Mouse (Mus musculus): Measurements from ENCODE around the gene Olfr1377. TPM values are rescaled to one million over a fixed set of nuclear protein-coding genes. Genes with fewer than 3 reads are reported as not detected.
A peak's percentile ranks its signal among the peaks of the same experiment; 100 is the strongest.

Olfr1377 gene
- polyA plus RNA-seq (2015; fragmentation: Nextera tagmentation; extraction: Ambion mirVana): not detected in 2 replicates

GRCm38 (mm10) chr11:50981667-50982066 is at the start of gene Olfr1377:
Olfr1377 (plus strand) TSS chr11:50981967.
- Histone ChIP-seq H3K9ac (no peak within 1 kb of the TSS), H3K4me1 (replicated peaks) (no peaks in the 10 kb centered on the region), H3K4me3 (no peak within 1 kb of the TSS), H3K27me3 (no peaks in the 10 kb centered on the region), H3K27ac (replicated peaks) (no peak within 1 kb of the TSS), H3K9me3 (no peaks in the 10 kb centered on the region), H3K4me2 (no peak within 1 kb of the TSS), H3K36me3 (no peaks in the 10 kb centered on the region)
- 69% methylated on average over 5 of the region's 5 CpGs for WGBS
- ATAC-seq (ENCODE audit: low read depth): no peak

GRCm38 (mm10) chr11:50932040-50932439 is 49.7 kb upstream of the Olfr1377 start:
- Histone ChIP-seq H3K9ac (0 out of 2 replicates have a peak overlapping the region, but pooled peaks have one; percentile 84), H3K4me3 (peak overlapping the region; percentile 60), H3K27ac (replicated peaks) (peak overlapping the region; percentile 70), H3K4me1 (replicated peaks) (peaks cover 13% of the 10 kb centered on the region), H3K27me3 (no peaks in the 10 kb centered on the region), H3K4me2 (peak overlapping the region; percentile 90), H3K9me3 (no peaks in the 10 kb centered on the region), H3K36me3 (no peaks in the 10 kb centered on the region; the same call in 1 of the 2 replicates)
- ATAC-seq (ENCODE audit: low read depth): peak; percentile 63
- WGBS: 75% methylated on average over 1 of the region's 1 CpGs

- no peak for ATAC-seq (ENCODE audit: low read depth)
- Histone ChIP-seq H3K4me3 (no peak overlapping the region), H3K9me3 (no peaks in the 10 kb centered on the region), H3K4me1 (replicated peaks) (no peaks in the 10 kb centered on the region), H3K27ac (replicated peaks) (no peak overlapping the region), H3K27me3 (no peaks in the 10 kb centered on the region), H3K4me2 (no peak overlapping the region), H3K36me3 (no peaks in the 10 kb centered on the region), H3K9ac (no peak overlapping the region)
- WGBS: 79% methylated on average over 8 of the region's 8 CpGs
Measured at GRCm38 (mm10) chr11:50938435-50938834, 43.3 kb upstream of the Olfr1377 start.

- no peaks in the 10 kb centered on the region for H3K9me3 ChIP-seq
- no peak overlapping the region for H3K4me3 ChIP-seq
- H3K36me3 ChIP-seq: no peaks in the 10 kb centered on the region
- H3K27me3 ChIP-seq: no peaks in the 10 kb centered on the region
- no peak overlapping the region for H3K27ac ChIP-seq (replicated peaks)
- ATAC-seq (ENCODE audit: low read depth): peak; percentile 63
- H3K4me1 ChIP-seq (replicated peaks): no peaks in the 10 kb centered on the region
- H3K4me2 ChIP-seq: no peak overlapping the region
- H3K9ac ChIP-seq: no peak overlapping the region
- 36% methylated on average over 14 of the region's 14 CpGs for WGBS
Measured at GRCm38 (mm10) chr11:50939621-50940366, 42.0 kb upstream of the Olfr1377 start.

- Histone ChIP-seq H3K4me1 (replicated peaks) (no peaks in the 10 kb centered on the region), H3K9me3 (no peaks in the 10 kb centered on the region), H3K36me3 (no peaks in the 10 kb centered on the region), H3K4me2 (no peak overlapping the region), H3K9ac (no peak overlapping the region), H3K27ac (replicated peaks) (no peak overlapping the region), H3K27me3 (no peaks in the 10 kb centered on the region), H3K4me3 (no peak overlapping the region)
- no peak for ATAC-seq (ENCODE audit: low read depth)
- 72% methylated on average over 12 of the region's 12 CpGs for WGBS
Measured at GRCm38 (mm10) chr11:50942386-50942785, 39.4 kb upstream of the Olfr1377 start.

- ATAC-seq (ENCODE audit: low read depth): no peak
- no peak within 1 kb of the TSS for H3K4me2 ChIP-seq
- H3K9ac ChIP-seq: no peak within 1 kb of the TSS
- no peaks in the 10 kb centered on the region for H3K9me3 ChIP-seq
- H3K27me3 ChIP-seq: no peaks in the 10 kb centered on the region
- H3K4me1 ChIP-seq (replicated peaks): no peaks in the 10 kb centered on the region
- WGBS: 80% methylated on average over 14 of the region's 14 CpGs
- H3K4me3 ChIP-seq: no peak within 1 kb of the TSS
- H3K27ac ChIP-seq (replicated peaks): no peak within 1 kb of the TSS
- no peaks in the 10 kb centered on the region for H3K36me3 ChIP-seq
Measured at GRCm38 (mm10) chr11:50943506-50943905, 38.3 kb upstream of the Olfr1377 start, which contains the start of gene 4933414I15Rik. 4933414I15Rik (minus strand) TSS chr11:50943765.

- no peaks in the 10 kb centered on the region for H3K27me3 ChIP-seq
- H3K9me3 ChIP-seq: no peaks in the 10 kb centered on the region
- H3K27ac ChIP-seq (replicated peaks): no peak overlapping the region
- no peak overlapping the region for H3K4me3 ChIP-seq
- no peak overlapping the region for H3K4me2 ChIP-seq
- no peak overlapping the region for H3K9ac ChIP-seq
- H3K4me1 ChIP-seq (replicated peaks): no peaks in the 10 kb centered on the region
- no peaks in the 10 kb centered on the region for H3K36me3 ChIP-seq
- no peak for ATAC-seq (ENCODE audit: low read depth)
- WGBS: 80% methylated on average over 14 of the region's 14 CpGs
Measured at GRCm38 (mm10) chr11:50952290-50952689, 29.5 kb upstream of the Olfr1377 start.

- no peaks in the 10 kb centered on the region for H3K27me3 ChIP-seq
- no peak within 1 kb of the TSS for H3K4me3 ChIP-seq
- no peak within 1 kb of the TSS for H3K4me2 ChIP-seq
- no peak for ATAC-seq (ENCODE audit: low read depth)
- no peak within 1 kb of the TSS for H3K9ac ChIP-seq
- no peak within 1 kb of the TSS for H3K27ac ChIP-seq (replicated peaks)
- no peaks in the 10 kb centered on the region for H3K4me1 ChIP-seq (replicated peaks)
- no peaks in the 10 kb centered on the region for H3K9me3 ChIP-seq
- H3K36me3 ChIP-seq: no peaks in the 10 kb centered on the region
- 65% methylated on average over 6 of the region's 6 CpGs for WGBS
Measured at GRCm38 (mm10) chr11:50953665-50954064, 28.1 kb upstream of the Olfr1377 start, which contains the start of gene Prop1. Prop1 (minus strand) TSS chr11:50953765.

GRCm38 (mm10) chr11:50964886-50965285 is 16.9 kb upstream of the Olfr1377 start:
- WGBS: 88% methylated on average over 2 of the region's 2 CpGs
- no peak for ATAC-seq (ENCODE audit: low read depth)
- Histone ChIP-seq H3K4me2 (no peak overlapping the region), H3K9me3 (no peaks in the 10 kb centered on the region), H3K9ac (no peak overlapping the region), H3K36me3 (no peaks in the 10 kb centered on the region), H3K27me3 (no peaks in the 10 kb centered on the region), H3K27ac (replicated peaks) (no peak overlapping the region), H3K4me3 (no peak overlapping the region), H3K4me1 (replicated peaks) (no peaks in the 10 kb centered on the region)

- H3K9ac ChIP-seq: no peak within 1 kb of the TSS
- no peak within 1 kb of the TSS for H3K4me2 ChIP-seq
- H3K27me3 ChIP-seq: no peaks in the 10 kb centered on the region
- H3K9me3 ChIP-seq: no peaks in the 10 kb centered on the region
- WGBS: 86% methylated on average over 11 of the region's 11 CpGs
- H3K4me3 ChIP-seq: no peak within 1 kb of the TSS
- no peak within 1 kb of the TSS for H3K27ac ChIP-seq (replicated peaks)
- H3K36me3 ChIP-seq: no peaks in the 10 kb centered on the region
- no peaks in the 10 kb centered on the region for H3K4me1 ChIP-seq (replicated peaks)
- no peak for ATAC-seq (ENCODE audit: low read depth)
Measured at GRCm38 (mm10) chr11:50966230-50966629, 15.5 kb upstream of the Olfr1377 start, which contains the start of gene Olfr1378. Olfr1378 (plus strand) TSS chr11:50966530.

- Histone ChIP-seq H3K9ac (no peak overlapping the region), H3K4me1 (replicated peaks) (no peaks in the 10 kb centered on the region), H3K9me3 (no peaks in the 10 kb centered on the region), H3K27ac (replicated peaks) (no peak overlapping the region), H3K4me3 (no peak overlapping the region), H3K36me3 (no peaks in the 10 kb centered on the region), H3K27me3 (no peaks in the 10 kb centered on the region), H3K4me2 (no peak overlapping the region)
- no peak for ATAC-seq (ENCODE audit: low read depth)
- WGBS: 69% methylated on average over 4 of the region's 4 CpGs
Measured at GRCm38 (mm10) chr11:50977216-50977615, 4.6 kb upstream of the Olfr1377 start.

GRCm38 (mm10) chr11:51003296-51003695 is 21.5 kb downstream of the Olfr1377 start, which contains the start of gene Olfr51:
Olfr51 (plus strand) TSS chr11:51003596.
- Histone ChIP-seq H3K27me3 (no peaks in the 10 kb centered on the region), H3K27ac (replicated peaks) (no peak within 1 kb of the TSS), H3K4me3 (no peak within 1 kb of the TSS), H3K36me3 (no peaks in the 10 kb centered on the region), H3K9me3 (no peaks in the 10 kb centered on the region), H3K9ac (no peak within 1 kb of the TSS), H3K4me1 (replicated peaks) (no peaks in the 10 kb centered on the region), H3K4me2 (no peak within 1 kb of the TSS)
- 86% methylated on average over 5 of the region's 5 CpGs for WGBS
- no peak for ATAC-seq (ENCODE audit: low read depth)

Measured in neural tube, embryonic 13.5 days (tissue).